Mouse (Mus musculus): ENCODE measurements around the gene Uggt2. TPM values are rescaled to one million over a fixed set of nuclear protein-coding genes. Genes with fewer than 3 reads are reported as not detected.

The Uggt2 gene
- total RNA-seq, 2 experiments from 2014 or later, result 6.5 to 6.7 TPM

DNA sequence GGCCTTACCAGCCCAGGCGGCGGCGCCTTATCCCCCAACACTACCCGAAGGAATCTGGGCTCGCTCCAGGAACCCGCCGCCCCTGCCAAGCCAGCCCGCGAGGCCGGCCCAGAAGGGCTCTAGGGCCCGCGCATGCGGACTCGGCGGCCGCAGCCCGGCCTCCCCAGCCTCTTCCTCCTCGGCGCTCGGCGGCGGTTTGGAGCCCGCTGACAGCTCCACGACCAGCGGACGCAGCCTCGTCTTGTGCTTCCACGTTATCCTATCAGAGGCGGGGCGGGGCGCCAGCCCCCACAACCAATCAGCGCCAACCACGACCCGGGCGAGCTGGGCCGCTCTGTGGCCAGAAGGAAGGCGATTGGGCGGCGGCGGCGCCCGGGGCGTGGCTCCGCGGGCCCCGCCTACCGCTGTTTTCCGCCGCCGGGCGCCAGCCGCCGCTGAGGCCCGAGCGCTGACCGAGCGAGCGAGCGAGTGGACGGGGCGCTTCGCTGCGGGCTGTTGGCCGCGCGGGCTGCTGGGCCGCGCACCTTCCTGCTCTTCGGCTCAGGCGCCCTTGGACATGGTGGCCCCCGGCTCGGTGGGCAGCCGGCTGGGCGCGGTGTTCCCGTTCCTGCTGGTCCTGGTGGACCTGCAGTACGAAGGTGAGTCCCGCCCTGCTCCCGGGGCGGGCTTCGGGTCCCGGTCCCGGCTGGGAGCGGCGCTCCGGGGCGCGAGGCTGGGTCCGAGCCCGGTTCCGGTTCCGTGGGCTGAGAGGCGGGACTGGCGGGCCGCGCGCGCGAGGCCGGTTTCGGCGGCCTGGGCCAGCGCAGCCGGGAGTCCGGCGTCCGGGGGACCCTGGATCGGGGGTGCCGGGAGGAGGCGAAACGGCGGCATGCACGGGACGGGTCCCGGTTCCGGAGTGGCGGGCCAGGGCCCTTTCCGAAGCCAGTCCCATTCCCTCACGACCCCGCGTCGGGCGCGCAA, 161.4 kb downstream of the Uggt2 start, which contains the start of gene Dnajc3:
Gene Dnajc3, plus strand, starts transcription at position 444 of the 960 bp plus-strand sequence.
- intact Hi-C loops (cut with DNase I), result loop anchor here (5.0 to 10.0 kb wide), 4 partner anchors 69 to 806 kb away; partner anchors contain the start of genes Sox21 and Tgds
- peak; percentile 98 for DNase-seq

DNA sequence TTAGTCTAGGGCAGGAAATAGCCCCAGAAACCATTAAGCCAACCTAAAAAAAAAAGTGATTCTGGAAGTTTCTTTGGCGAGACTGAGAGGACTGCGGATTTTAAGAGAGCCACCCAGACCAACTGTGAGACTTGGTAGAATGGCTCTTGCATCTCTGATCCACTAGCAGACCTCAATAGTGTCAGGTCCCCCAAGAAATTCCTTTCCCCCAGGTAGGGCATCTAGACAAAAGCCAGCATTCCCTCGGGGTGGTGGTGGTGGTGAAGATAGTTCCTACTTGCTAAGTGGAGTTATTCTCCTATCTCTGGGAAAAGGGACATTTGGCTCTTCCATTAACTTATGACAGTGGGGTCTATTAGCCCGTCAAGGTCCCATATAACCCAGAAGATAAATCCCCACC, 162.3 kb downstream of the Uggt2 start:
- DNase-seq, result no peak
- intact Hi-C loops (cut with DNase I), result loop anchor here (5.0 to 10.0 kb wide), 4 partner anchors 70 to 805 kb away; partner anchors contain the start of genes Sox21 and Tgds

- no peak for DNase-seq
- intact Hi-C loops (cut with DNase I), result loop anchor here (5.0 to 10.0 kb wide), 4 partner anchors 71 to 804 kb away; partner anchors contain the start of genes Sox21 and Tgds
Observed at GRCm38 (mm10) chr14:118936236-118936635, 163.0 kb downstream of the Uggt2 start.

Other genes starting within 250 kb of the Uggt2 start
- gene Dzip1, start 174.0 kb downstream of the Uggt2 start, total RNA-seq (2021), result 1 to 10 TPM; 1.6 to 2.1 TPM
- 10 to 100 TPM; 26.8 to 34.0 TPM for gene Dnajc3, start 161.5 kb downstream of the Uggt2 start, total RNA-seq (2021)
- gene Hs6st3, start 38.9 kb upstream of the Uggt2 start, total RNA-seq (2021), result not detected